Mouse (Mus musculus): ENCODE results near the gene Hps4. TPM values are rescaled to one million over a fixed set of nuclear protein-coding genes. Genes with fewer than 3 reads are reported as not detected.

Gene Hps4
- 21.8 TPM for polyA plus RNA-seq (2017; shearing (Covaris generic))

DNA sequence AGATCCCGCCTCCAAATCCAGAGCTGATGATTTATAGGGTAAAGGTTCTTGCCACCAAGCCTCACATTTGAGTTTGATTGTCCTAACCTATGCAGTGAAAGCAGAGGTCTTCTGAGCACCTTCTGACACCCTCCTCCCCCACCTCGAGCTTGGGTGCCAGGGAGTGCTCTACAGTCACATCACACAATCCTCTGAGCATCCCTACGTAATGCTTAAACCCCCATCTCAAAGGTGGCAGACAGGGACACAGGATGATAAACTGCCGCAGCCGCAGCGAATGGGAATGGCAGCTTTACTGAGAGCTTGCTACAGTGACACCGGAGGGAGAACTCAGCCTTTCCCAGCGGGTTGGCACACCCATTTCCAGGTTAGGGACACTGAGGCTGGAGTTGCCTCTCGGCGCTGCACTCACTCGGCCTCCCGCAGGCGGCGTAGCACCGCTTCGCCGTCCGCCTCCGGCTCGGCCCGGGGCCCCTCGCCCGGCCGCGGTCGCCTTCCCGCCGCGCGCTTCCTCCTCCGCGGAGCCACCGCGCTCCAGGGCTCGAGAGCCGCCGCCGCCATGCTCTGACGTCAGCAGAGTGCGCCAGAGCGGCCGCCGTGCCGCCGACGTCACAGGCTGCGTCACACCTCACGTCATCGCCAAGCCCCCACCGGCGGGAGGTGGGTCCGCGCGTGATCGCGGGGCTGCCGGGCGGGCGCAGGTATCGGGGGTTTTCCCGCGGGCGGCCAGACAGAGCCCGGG is at the start of gene Hps4, which contains the start of gene Srrd:
Gene Hps4, plus strand, starts transcription at position 621 of the 742 bp plus-strand sequence.
Gene Srrd, minus strand, starts transcription at position 578 of the 742 bp plus-strand sequence.

DNA sequence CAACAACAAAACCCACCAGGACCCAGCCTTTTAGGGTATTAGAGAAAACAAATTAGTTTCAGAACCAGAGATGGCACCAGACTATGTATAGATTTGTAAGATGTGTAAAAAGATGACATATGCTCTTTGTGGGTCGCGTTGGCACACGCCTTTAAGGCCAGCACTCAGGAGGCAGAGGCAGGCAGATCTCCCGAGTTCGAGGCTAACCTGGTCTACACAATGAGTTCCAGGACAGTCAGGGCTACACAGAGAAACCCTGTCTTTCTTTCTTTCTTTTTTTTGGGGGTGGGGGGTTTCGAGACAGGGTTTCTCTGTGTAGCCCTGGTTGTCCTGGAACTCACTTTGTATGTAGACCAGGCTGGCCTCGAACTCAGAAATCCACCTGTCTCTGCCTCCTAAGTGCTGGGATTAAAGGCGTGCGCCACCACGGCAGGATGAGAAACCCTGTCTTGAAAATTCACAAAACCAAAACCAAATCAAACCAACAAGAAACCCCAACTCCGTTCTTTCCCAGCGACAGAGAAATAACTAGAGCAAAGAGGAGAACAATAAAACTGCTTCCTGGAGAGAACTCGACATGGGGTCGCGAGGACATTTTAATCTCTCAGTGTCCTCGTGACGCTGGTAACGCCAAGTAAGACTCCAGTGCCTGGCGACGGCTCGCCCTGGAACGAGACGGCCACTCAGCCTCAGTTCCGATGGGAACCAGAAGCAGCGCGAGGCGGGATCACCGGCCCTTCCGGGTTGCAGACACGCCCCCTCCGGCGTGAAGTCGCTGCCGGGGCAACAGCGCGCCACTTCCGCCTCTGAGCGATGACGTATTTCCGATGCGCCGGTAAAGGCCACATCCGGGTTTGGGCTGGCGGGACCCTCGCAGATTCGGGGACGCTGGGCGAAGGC is 17.1 kb upstream of the Hps4 start, which contains the start of gene Tfip11:
Gene Tfip11, plus strand, starts transcription at position 813 of the 900 bp plus-strand sequence.

DNA sequence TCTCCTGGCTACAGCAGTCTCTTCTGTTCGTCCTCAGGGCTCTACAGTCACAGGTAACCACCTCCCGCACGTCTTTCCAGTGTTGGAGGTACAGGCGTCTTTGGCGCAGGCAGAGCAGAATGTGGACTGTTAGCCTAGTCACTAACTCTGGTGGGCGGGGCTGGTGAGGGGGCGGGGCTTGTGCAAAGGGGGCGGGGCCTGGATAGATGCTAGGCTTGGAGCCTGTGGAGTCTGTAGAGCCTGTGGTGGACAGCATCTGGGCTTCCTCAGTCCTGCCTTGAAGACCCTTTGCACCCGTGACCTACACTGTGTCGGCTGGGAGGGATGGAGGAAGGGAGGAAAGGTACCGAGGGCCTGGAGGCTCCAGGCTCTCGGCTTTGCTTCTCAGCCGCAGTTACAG is 13.0 kb downstream of the Hps4 start, which contains the start of gene Gm6583:
Gene Gm6583, minus strand, starts transcription at position 124 of the 400 bp plus-strand sequence.

DNA sequence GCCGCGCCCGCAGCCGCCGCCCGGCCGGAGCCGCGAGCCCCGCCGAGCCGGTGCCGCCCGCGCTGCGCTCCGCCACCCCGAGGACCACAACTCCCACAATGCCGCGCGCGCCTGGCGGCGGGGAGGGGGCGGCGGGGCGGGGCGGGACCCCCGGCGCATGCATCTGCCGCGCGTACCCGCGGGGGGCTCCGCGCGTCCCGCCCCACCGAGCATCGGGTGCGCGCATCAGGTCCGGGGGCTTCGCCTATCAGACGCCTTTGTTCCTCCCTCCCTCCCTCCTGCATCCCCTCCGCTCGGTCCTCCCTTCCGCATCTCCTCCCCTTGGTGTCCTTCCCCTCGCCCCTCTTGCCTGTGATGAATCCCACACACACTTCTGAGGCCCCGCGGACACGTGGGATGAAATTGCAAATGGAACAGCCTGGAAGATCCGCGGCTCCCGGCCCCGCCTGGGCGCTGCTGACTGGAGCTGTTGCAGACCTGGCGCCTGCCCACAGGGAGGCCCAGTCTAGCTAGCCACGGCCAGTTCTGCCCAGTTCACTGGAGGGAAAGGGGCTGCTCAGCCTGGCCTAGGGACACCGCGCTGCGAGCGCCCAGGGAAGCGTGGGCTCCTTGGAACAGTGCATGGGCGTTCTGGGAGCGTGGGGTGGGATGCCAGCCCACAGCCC is 52.0 kb downstream of the Hps4 start, which contains the start of gene Asphd2:
Gene Asphd2, minus strand, starts transcription at position 88 of the 665 bp plus-strand sequence.

Other genes with a start within 250 kb of the Hps4 start
- gene Cryba4, start 90.6 kb upstream of the Hps4 start, polyA plus RNA-seq (2017; shearing (Covaris generic)) = not detected
- not detected for gene Crybb1, start 87.3 kb upstream of the Hps4 start, polyA plus RNA-seq (2017; shearing (Covaris generic))
- 157 TPM for gene Tpst2, start 66.4 kb upstream of the Hps4 start, polyA plus RNA-seq (2017; shearing (Covaris generic))
- gene Tfip11, start 16.7 kb upstream of the Hps4 start, polyA plus RNA-seq (2017; shearing (Covaris generic)) = 37.1 TPM
- gene Srrd, start within 50 bp of the Hps4 start, polyA plus RNA-seq (2017; shearing (Covaris generic)) = 37.5 TPM
- gene Gm6583, start 12.9 kb downstream of the Hps4 start, polyA plus RNA-seq (2017; shearing (Covaris generic)) = 0.13 TPM
- gene Asphd2, start 51.8 kb downstream of the Hps4 start, polyA plus RNA-seq (2017; shearing (Covaris generic)) = 0.26 TPM
- gene Gm6588, start 106.3 kb downstream of the Hps4 start, polyA plus RNA-seq (2017; shearing (Covaris generic)) = not detected
- not detected for gene Sez6l, start 234.1 kb downstream of the Hps4 start, polyA plus RNA-seq (2017; shearing (Covaris generic))

All from CD4-positive, CD25-positive, alpha-beta regulatory T cell (primary cell).